Mouse (Mus musculus) heart, embryonic 15.5 days (tissue): ENCODE measurements around the gene Plpp7. TPM values are rescaled to one million over a fixed set of nuclear protein-coding genes. Genes with fewer than 3 reads are reported as not detected.
A peak's percentile ranks its signal among the peaks of the same experiment; 100 is the strongest.

ENCODE experiments used
- ATAC-seq: fragments of 200-750 bp; cut with Nextera tagmentation; replicated peaks from 2 replicates; pipeline ENCODE4 v1.8.0; 2017; ENCODE audit warnings: low read depth, moderate TSS enrichment; ENCODE audit not compliant: insufficient number of reproducible peaks, insufficient read depth, low FRiP score
- H3K27ac ChIP-seq: fragments of 300-500 bp; sonication (generic); 2 replicates; pipeline ENCODE4 v1.5.1; 2015; ENCODE audit warnings: mild to moderate bottlenecking, inconsistent platforms
- H3K27me3 ChIP-seq: fragments of 300-500 bp; sonication (generic); 2 replicates; pipeline ENCODE4 v1.6.1; 2015; ENCODE audit warnings: inconsistent platforms
- H3K36me3 ChIP-seq: fragments of 300-500 bp; sonication (generic); 2 replicates; pipeline ENCODE4 v1.6.1; 2015; ENCODE audit warnings: mild to moderate bottlenecking, inconsistent platforms
- H3K4me1 ChIP-seq: fragments of 300-500 bp; sonication (generic); replicated peaks from 2 replicates; pipeline ENCODE4 v1.6.1; 2015; ENCODE audit warnings: inconsistent platforms
- H3K4me2 ChIP-seq: fragments of 300-500 bp; sonication (generic); 2 replicates; pipeline ENCODE4 v1.6.1; 2015; ENCODE audit warnings: inconsistent platforms, mild to moderate bottlenecking, moderate library complexity
- H3K4me3 ChIP-seq: fragments of 300-500 bp; sonication (generic); 2 replicates; pipeline ENCODE4 v1.5.1; 2015; ENCODE audit warnings: mild to moderate bottlenecking, inconsistent platforms
- H3K9ac ChIP-seq: fragments of 300-500 bp; sonication (generic); 2 replicates; pipeline ENCODE4 v1.6.1; 2015; ENCODE audit warnings: mild to moderate bottlenecking, inconsistent platforms
- H3K9me3 ChIP-seq: fragments of 300-500 bp; sonication (generic); replicated peaks from 2 replicates; pipeline ENCODE4 v1.6.1; 2016; ENCODE audit warnings: inconsistent platforms
- WGBS: fragments of 180-500 bp; shearing (Covaris S2); methylation state at CpG from one replicate; pipeline ENCODE4 v1.1.7; 2015; ENCODE audit warnings: mixed read lengths; 5-methylcytosine and 5-hydroxymethylcytosine counted together
- polyA plus RNA-seq: library from polyadenylated mRNA; unstranded; fragments of >200 nt; fragmentation: Nextera tagmentation; extraction: Ambion mirVana; gene quantifications from 2 replicates; pipeline ENCODE4 v1.2.1, GENCODE M21; 2015

Plpp7 gene
- polyA plus RNA-seq, 1 experiment from 2014 or later: 16.1 TPM

GRCm38 (mm10) chr2:32070747-32071146, 24.6 kb upstream of the Plpp7 start:
- WGBS: 89% methylated on average over 10 of the region's 10 CpGs
- no peak for ATAC-seq
- Histone ChIP-seq H3K9me3 (no peaks in the 10 kb centered on the region), H3K36me3 (peaks cover 11% of the 10 kb centered on the region; the same call in 1 of the 2 replicates), H3K4me2 (no peak overlapping the region), H3K27me3 (no peaks in the 10 kb centered on the region), H3K9ac (no peak overlapping the region), H3K4me1 (peaks cover 52% of the 10 kb centered on the region), H3K27ac (no peak overlapping the region), H3K4me3 (no peak overlapping the region)

- ATAC-seq: peak; percentile 28; the same call in 1 of the 2 replicates
- Histone ChIP-seq H3K4me1 (peaks cover 43% of the 10 kb centered on the region), H3K4me2 (peak overlapping the region; percentile 16; the same call in 1 of the 2 replicates), H3K4me3 (no peak overlapping the region), H3K27me3 (no peaks in the 10 kb centered on the region), H3K9ac (0 out of 2 replicates have a peak overlapping the region, but pooled peaks have one; percentile 38), H3K27ac (peak overlapping the region; percentile 79), H3K36me3 (0 out of 2 replicates have a peak, but pooled peaks cover 8% of the 10 kb centered on the region), H3K9me3 (no peaks in the 10 kb centered on the region)
- WGBS: 44% methylated on average over 8 of the region's 8 CpGs
These were observed 20.9 kb upstream of the Plpp7 start for GRCm38 (mm10) chr2:32074404-32074803.

GRCm38 (mm10) chr2:32075368-32075767, 20.0 kb upstream of the Plpp7 start:
- H3K4me3 ChIP-seq: no peak overlapping the region
- H3K27ac ChIP-seq: peak overlapping the region; percentile 79
- peak overlapping the region; percentile 19; the same call in 1 of the 2 replicates for H3K4me2 ChIP-seq
- no peaks in the 10 kb centered on the region for H3K9me3 ChIP-seq
- H3K27me3 ChIP-seq: no peaks in the 10 kb centered on the region
- no peak overlapping the region for H3K9ac ChIP-seq
- ATAC-seq: no peak
- 67% methylated on average over 7 of the region's 7 CpGs for WGBS
- 0 out of 2 replicates have a peak, but pooled peaks cover 8% of the 10 kb centered on the region for H3K36me3 ChIP-seq
- peaks cover 52% of the 10 kb centered on the region for H3K4me1 ChIP-seq

GRCm38 (mm10) chr2:32077744-32078143, 17.6 kb upstream of the Plpp7 start:
- H3K4me2 ChIP-seq: peak overlapping the region; percentile 99
- WGBS: 70% methylated on average over 10 of the region's 10 CpGs
- peak overlapping the region; percentile 71 for H3K9ac ChIP-seq
- no peaks in the 10 kb centered on the region for H3K27me3 ChIP-seq
- H3K4me1 ChIP-seq: peaks cover 62% of the 10 kb centered on the region
- peak overlapping the region; percentile 58 for H3K4me3 ChIP-seq
- no peaks in the 10 kb centered on the region for H3K9me3 ChIP-seq
- peak overlapping the region; percentile 89 for H3K27ac ChIP-seq
- ATAC-seq: no peak
- 0 out of 2 replicates have a peak, but pooled peaks cover 5% of the 10 kb centered on the region for H3K36me3 ChIP-seq

- Histone ChIP-seq H3K9ac (peak overlapping the region; percentile 71), H3K9me3 (no peaks in the 10 kb centered on the region), H3K4me1 (peaks cover 62% of the 10 kb centered on the region), H3K27me3 (no peaks in the 10 kb centered on the region), H3K4me2 (peak overlapping the region; percentile 99), H3K4me3 (peak overlapping the region; percentile 58), H3K36me3 (no peaks in the 10 kb centered on the region), H3K27ac (peak overlapping the region; percentile 89)
- 25% methylated on average over 8 of the region's 8 CpGs for WGBS
- ATAC-seq: no peak; the same call in 1 of the 2 replicates
These were observed 16.8 kb upstream of the Plpp7 start for GRCm38 (mm10) chr2:32078522-32078921.

GRCm38 (mm10) chr2:32079191-32079725, 16.1 kb upstream of the Plpp7 start:
- H3K4me1 ChIP-seq: peaks cover 60% of the 10 kb centered on the region
- no peaks in the 10 kb centered on the region for H3K9me3 ChIP-seq
- H3K27ac ChIP-seq: peak overlapping the region; percentile 89
- WGBS: 49% methylated on average over 14 of the region's 14 CpGs
- H3K27me3 ChIP-seq: no peaks in the 10 kb centered on the region
- ATAC-seq: no peak
- peak overlapping the region; percentile 99 for H3K4me2 ChIP-seq
- peak overlapping the region; percentile 71 for H3K9ac ChIP-seq
- peak overlapping the region; percentile 58 for H3K4me3 ChIP-seq
- no peaks in the 10 kb centered on the region for H3K36me3 ChIP-seq

GRCm38 (mm10) chr2:32080681-32081080, 14.6 kb upstream of the Plpp7 start:
- H3K9ac ChIP-seq: peak overlapping the region; percentile 71
- H3K4me1 ChIP-seq: peaks cover 50% of the 10 kb centered on the region
- no peaks in the 10 kb centered on the region for H3K9me3 ChIP-seq
- no peaks in the 10 kb centered on the region for H3K27me3 ChIP-seq
- whole genome bisulfite sequencing: 51% methylated on average over 3 of the region's 3 CpGs
- peak overlapping the region; percentile 89 for H3K27ac ChIP-seq
- H3K4me3 ChIP-seq: peak overlapping the region; percentile 58
- H3K4me2 ChIP-seq: peak overlapping the region; percentile 99
- no peaks in the 10 kb centered on the region for H3K36me3 ChIP-seq
- ATAC-seq: no peak

- ATAC-seq: no peak
- H3K36me3 ChIP-seq: no peaks in the 10 kb centered on the region
- no peaks in the 10 kb centered on the region for H3K27me3 ChIP-seq
- H3K4me2 ChIP-seq: peak overlapping the region; percentile 99
- H3K9ac ChIP-seq: peak overlapping the region; percentile 71
- peak overlapping the region; percentile 58 for H3K4me3 ChIP-seq
- H3K27ac ChIP-seq: peak overlapping the region; percentile 89
- 46% methylated on average over 14 of the region's 14 CpGs for WGBS
- H3K9me3 ChIP-seq: no peaks in the 10 kb centered on the region
- peaks cover 50% of the 10 kb centered on the region for H3K4me1 ChIP-seq
These were observed 13.9 kb upstream of the Plpp7 start for GRCm38 (mm10) chr2:32081296-32081929.

GRCm38 (mm10) chr2:32082229-32082628, 13.1 kb upstream of the Plpp7 start:
- no peaks in the 10 kb centered on the region for H3K36me3 ChIP-seq
- no peak for ATAC-seq
- no peaks in the 10 kb centered on the region for H3K27me3 ChIP-seq
- peak overlapping the region; percentile 89 for H3K27ac ChIP-seq
- peak overlapping the region; percentile 99 for H3K4me2 ChIP-seq
- H3K9ac ChIP-seq: peak overlapping the region; percentile 71
- peak overlapping the region; percentile 58 for H3K4me3 ChIP-seq
- peaks cover 44% of the 10 kb centered on the region for H3K4me1 ChIP-seq
- WGBS: 17% methylated on average over 2 of the region's 2 CpGs
- no peaks in the 10 kb centered on the region for H3K9me3 ChIP-seq

GRCm38 (mm10) chr2:32083159-32084011, 11.9 kb upstream of the Plpp7 start:
- under 1% methylated on average over 91 of the region's 91 CpGs for WGBS
- H3K9me3 ChIP-seq: no peaks in the 10 kb centered on the region
- 0 out of 2 replicates have a peak, but pooled peaks cover 1% of the 10 kb centered on the region for H3K27me3 ChIP-seq
- peak overlapping the region; percentile 99 for H3K4me2 ChIP-seq
- H3K4me1 ChIP-seq: peaks cover 40% of the 10 kb centered on the region
- H3K36me3 ChIP-seq: no peaks in the 10 kb centered on the region
- peak overlapping the region; percentile 58 for H3K4me3 ChIP-seq
- H3K9ac ChIP-seq: peak overlapping the region; percentile 71
- ATAC-seq: peak; percentile 33; the same call in 1 of the 2 replicates
- H3K27ac ChIP-seq: peak overlapping the region; percentile 89
